Comparison of ENCODE assay signal across 9 mouse cellular contexts in the genomic region with DNA sequence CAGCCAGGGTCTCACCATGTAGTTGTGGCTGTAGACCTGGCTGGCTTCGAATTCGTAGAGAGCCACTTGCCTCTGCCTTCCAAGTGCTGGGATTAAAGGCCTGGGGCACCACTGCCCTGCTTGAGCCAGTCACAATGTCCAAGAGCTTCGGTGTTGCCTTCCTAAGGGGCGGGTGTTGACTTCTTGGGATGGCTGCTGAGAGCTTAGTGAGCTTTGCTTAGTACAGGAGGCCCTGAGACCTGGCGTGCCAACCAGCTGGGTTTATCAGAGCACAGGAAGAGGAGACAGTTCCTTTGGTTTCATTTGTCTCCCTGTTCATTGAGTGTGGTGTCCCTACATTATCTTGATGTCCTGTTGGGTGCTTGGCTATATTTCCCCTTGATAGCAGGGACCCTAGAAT. TPM values are rescaled to one million over a fixed set of nuclear protein-coding genes. Genes with fewer than 3 reads are reported as not detected.
DNase-seq lines count a peak whose midpoint lies in the region; ATAC-seq and TF ChIP-seq lines count a peak whose summit lies in the region.
"Had no signal": no experiment of that assay in that cellular context is flagged by ENCODE, and none has a peak within 500 bp of the region (broad histone marks: within the 10 kb centered on the region; RNA-seq: fewer than 3 reads in every experiment).

No protein-coding gene starts in this region.

- peak overlapping the region; percentile 82 for H3K4me2 ChIP-seq in heart, embryonic 13.5 days
- peak overlapping the region; percentile 96 for H3K4me2 ChIP-seq in hindbrain, postnatal 0 days (ENCODE audit: low read depth, low read length)
- peak overlapping the region; percentile 99 for H3K4me2 ChIP-seq in midbrain, embryonic 11.5 days

- H3K4me3 ChIP-seq in heart, embryonic 13.5 days, result peak overlapping the region; percentile 75
- H3K4me3 ChIP-seq in bone marrow macrophage, adult 2 months (ENCODE audit: insufficient read depth, low read length), result peak overlapping the region; percentile 88
- peak overlapping the region; percentile 84 for H3K4me3 ChIP-seq in hindbrain, postnatal 0 days (ENCODE audit: low read length)
- H3K4me3 ChIP-seq in midbrain, embryonic 11.5 days (ENCODE audit: low read depth, low read length), result peak overlapping the region; percentile 70

- H3K36me3 ChIP-seq in heart, embryonic 13.5 days, result no peaks in the 10 kb centered on the region
- no peaks in the 10 kb centered on the region for H3K36me3 ChIP-seq in hindbrain, postnatal 0 days (ENCODE audit: insufficient read depth, low read length)
- H3K36me3 ChIP-seq in midbrain, embryonic 11.5 days (ENCODE audit: control insufficient read depth, insufficient read depth, low read length), result no peaks in the 10 kb centered on the region

- 15% methylated on average over 5 of the region's 5 CpGs for WGBS in heart, embryonic 13.5 days
- 24% methylated on average over 5 of the region's 5 CpGs for WGBS in hindbrain, postnatal 0 days
- WGBS in midbrain, embryonic 11.5 days, result 33% methylated on average over 5 of the region's 5 CpGs

- H3K27me3 ChIP-seq in heart, embryonic 13.5 days (replicated peaks), result no peaks in the 10 kb centered on the region
- no peaks in the 10 kb centered on the region for H3K27me3 ChIP-seq in hindbrain, postnatal 0 days (ENCODE audit: insufficient read depth, low read length)
- H3K27me3 ChIP-seq in midbrain, embryonic 11.5 days (ENCODE audit: control insufficient read depth, insufficient read depth, low read length), result no peaks in the 10 kb centered on the region; the same call in 1 of the 2 replicates

- H3K4me1 ChIP-seq in heart, embryonic 13.5 days, result peaks cover 76% of the 10 kb centered on the region
- H3K4me1 ChIP-seq in bone marrow macrophage, adult 2 months (ENCODE audit: control insufficient read depth, insufficient read depth, low read length), result peaks cover 54% of the 10 kb centered on the region
- peaks cover 41% of the 10 kb centered on the region for H3K4me1 ChIP-seq in hindbrain, postnatal 0 days (ENCODE audit: insufficient read depth, low read length)
- H3K4me1 ChIP-seq in midbrain, embryonic 11.5 days (ENCODE audit: control insufficient read depth, insufficient read depth, low read length), result peaks cover 35% of the 10 kb centered on the region

- TF ChIP-seq CTCF in bone marrow macrophage, adult 2 months (IDR thresholded peaks at IDR 0.05; ENCODE audit: low read depth, low read length), result no peak
- no peak for TF ChIP-seq CTCF in hindbrain, postnatal 0 days (IDR thresholded peaks at IDR 0.05; ENCODE audit: low read depth)

- ATAC-seq in heart, embryonic 13.5 days (ENCODE audit: extremely low read depth, insufficient number of reproducible peaks, low FRiP score, low TSS enrichment), result no peak
- ATAC-seq in hindbrain, postnatal 0 days, result no peak
- no peak for ATAC-seq in midbrain, embryonic 11.5 days (ENCODE audit: low FRiP score)
- ATAC-seq in granulocyte monocyte progenitor cell, adult 5-6 weeks (replicated peaks; ENCODE audit: poor library complexity, severe bottlenecking), result no peak
- ATAC-seq in megakaryocyte progenitor cell, adult 5-6 weeks (replicated peaks; ENCODE audit: poor library complexity), result no peak
- ATAC-seq: CD4-positive, CD25-positive, alpha-beta regulatory T cell, adult 4 months had no signal

- H3K9me3 ChIP-seq in heart, embryonic 13.5 days, result no peaks in the 10 kb centered on the region
- H3K9me3 ChIP-seq in hindbrain, postnatal 0 days (ENCODE audit: low read length), result no peaks in the 10 kb centered on the region
- H3K9me3 ChIP-seq in midbrain, embryonic 11.5 days (ENCODE audit: control insufficient read depth, low read length), result no peaks in the 10 kb centered on the region

- peak overlapping the region; percentile 93 for H3K9ac ChIP-seq in heart, embryonic 13.5 days
- peak overlapping the region; percentile 81 for H3K9ac ChIP-seq in hindbrain, postnatal 0 days (replicated peaks; ENCODE audit: low read length)
- H3K9ac ChIP-seq in midbrain, embryonic 11.5 days (ENCODE audit: low read length), result peak overlapping the region; percentile 96; the same call in 1 of the 2 replicates

- no peak for TF ChIP-seq POLR2A in bone marrow macrophage, adult 2 months (IDR thresholded peaks at IDR 0.05; ENCODE audit: borderline replicate concordance, low read depth, low read length)

- peak overlapping the region; percentile 97 for H3K27ac ChIP-seq in heart, embryonic 13.5 days (replicated peaks)
- peak overlapping the region; percentile 65 for H3K27ac ChIP-seq in bone marrow macrophage, adult 2 months (ENCODE audit: insufficient read depth, low read depth, low read length)
- H3K27ac ChIP-seq in hindbrain, postnatal 0 days, result peak overlapping the region; percentile 86; the same call in 1 of the 2 replicates
- H3K27ac ChIP-seq in midbrain, embryonic 11.5 days (ENCODE audit: low read depth, low read length), result no peak overlapping the region

- no peak for DNase-seq in heart, postnatal 25 days (ENCODE audit: low spot score)
- no peak for DNase-seq in hindbrain, postnatal 0 days (ENCODE audit: low spot score)
- peak; percentile 87 for DNase-seq in midbrain, embryonic 11.5 days (ENCODE audit: low spot score, missing footprints)
- DNase-seq in testis, postnatal 14 days (ENCODE audit: low spot score), result no peak

- intact Hi-C loops in heart, postnatal 25 days (cut with DNase I), result loop anchor here (2.0 kb wide), 1 partner anchor 35 kb away; no protein-coding TSS in a partner anchor

RNA-seq across cellular contexts. Expression of a gene that starts 1.4 kb away (rescaled TPM):
- polyA plus RNA-seq in heart, embryonic 13.5 days (2015; fragmentation: Nextera tagmentation; extraction: Ambion mirVana), result 46.4 and 47.1 TPM in 2 replicates
- 10 to 100 TPM; 23.8 to 31.9 TPM for total RNA-seq in heart, postnatal 25 days (2021)
- polyA plus RNA-seq in bone marrow macrophage, adult 2 months (2012; ENCODE audit: insufficient read depth, insufficient read length, missing spikeins), result 78.3 and 90.1 TPM in 2 replicates
- total RNA-seq in hindbrain, postnatal 0 days (2014; rRNA removed), result 49.8 and 52.7 TPM in 2 replicates
- polyA plus RNA-seq in hindbrain, postnatal 0 days (2015; fragmentation: Nextera tagmentation; extraction: Ambion mirVana), result 20.8 and 23.5 TPM in 2 replicates
- 10.3 and 10.6 TPM in 2 replicates for polyA plus RNA-seq in midbrain, embryonic 11.5 days (2014; fragmentation: Nextera tagmentation; extraction: Ambion mirVana)
- 7.9 and 20.5 TPM in 2 replicates for total RNA-seq in granulocyte monocyte progenitor cell, adult 5-6 weeks (2014; fragmentation: Nextera tagmentation)
- 6.2 and 9.6 TPM in 2 replicates for total RNA-seq in granulocyte monocyte progenitor cell, adult 5-6 weeks (2017)
- total RNA-seq in megakaryocyte progenitor cell, adult 5-6 weeks (2015), result 3.3 and 3.5 TPM in 2 replicates
- 6.5 and 6.8 TPM in 2 replicates for total RNA-seq in megakaryocyte progenitor cell, adult 5-6 weeks (2017)

RNA-seq across cellular contexts. Expression of a gene that starts 30.3 kb away (rescaled TPM):
- polyA plus RNA-seq in heart, embryonic 13.5 days (2015; fragmentation: Nextera tagmentation; extraction: Ambion mirVana), result 23.6 and 24.8 TPM in 2 replicates
- 10 to 100 TPM; 11.0 to 11.7 TPM for total RNA-seq in heart, postnatal 25 days (2021)
- 17.1 and 17.7 TPM in 2 replicates for polyA plus RNA-seq in bone marrow macrophage, adult 2 months (2012; ENCODE audit: insufficient read depth, insufficient read length, missing spikeins)
- 142 and 149 TPM in 2 replicates for total RNA-seq in hindbrain, postnatal 0 days (2014; rRNA removed)
- polyA plus RNA-seq in hindbrain, postnatal 0 days (2015; fragmentation: Nextera tagmentation; extraction: Ambion mirVana), result 318 and 348 TPM in 2 replicates
- polyA plus RNA-seq in midbrain, embryonic 11.5 days (2014; fragmentation: Nextera tagmentation; extraction: Ambion mirVana), result 51.4 and 53.8 TPM in 2 replicates
- 3.5 and 6.3 TPM in 2 replicates for total RNA-seq in granulocyte monocyte progenitor cell, adult 5-6 weeks (2014; fragmentation: Nextera tagmentation)
- 1.3 and 1.6 TPM in 2 replicates for total RNA-seq in granulocyte monocyte progenitor cell, adult 5-6 weeks (2017)
- 2.9 and 4.7 TPM in 2 replicates for total RNA-seq in megakaryocyte progenitor cell, adult 5-6 weeks (2015)
- total RNA-seq in megakaryocyte progenitor cell, adult 5-6 weeks (2017), result 1.6 and 3.7 TPM in 2 replicates

Comparison
In these comparisons a context has a peak if more than half of its experiments do, and no peak if none do; other contexts are left out.
1. RNA of a gene that starts 30.3 kb away (total RNA-seq): 142 to 149 TPM in hindbrain, postnatal 0 days; 11.0 to 11.7 TPM in heart, postnatal 25 days, 1.6 to 4.7 TPM in megakaryocyte progenitor cell, adult 5-6 weeks and 1.3 to 6.3 TPM in granulocyte monocyte progenitor cell, adult 5-6 weeks; every median in the first group is over 10 times any median in the second.
2. Peak in every context shown above with its lines, with median percentiles within 50 percentile points of each other: H3K4me2 ChIP-seq, H3K4me3 ChIP-seq and H3K9ac ChIP-seq.